Mouse (Mus musculus) left cerebral cortex, adult 11 months (tissue): ENCODE data around the gene Ptpra.

Experiments
- DNase-seq: peaks from one replicate; pipeline ENCODE4 v3.0.0; 2022; ENCODE audit warnings: low spot score

Ptpra gene

DNA sequence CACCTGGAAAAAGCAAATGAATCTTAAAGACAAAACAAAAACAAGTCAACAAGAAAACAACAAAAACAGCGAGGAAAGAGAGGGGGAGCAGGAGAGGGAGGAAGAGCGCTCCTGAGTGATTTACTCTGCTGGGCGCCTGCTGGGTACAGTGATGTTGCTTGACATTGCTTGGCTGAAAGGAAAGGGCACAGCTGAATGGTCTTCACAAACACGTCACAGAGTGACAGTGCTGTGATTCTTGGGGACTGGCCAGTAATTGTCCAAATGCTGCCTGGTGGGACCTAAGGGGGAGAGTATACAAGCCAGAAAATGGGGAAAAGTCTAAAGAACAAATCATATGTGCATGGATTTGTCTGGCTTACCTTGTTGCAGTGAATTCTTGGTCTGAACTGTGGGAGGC lies 152.1 kb downstream of the Ptpra start:
- no peak for DNase-seq
